Mouse (Mus musculus) heart, postnatal 0 days (tissue): ENCODE data around the gene Ssh2.

ENCODE experiments used
- CTCF ChIP-seq: IDR thresholded peaks from 2 replicates; pipeline ENCODE4 v1.5.1; 2016; ENCODE audit warnings: antibody characterized with exemption, control low read depth, low read depth
- EP300 ChIP-seq: IDR thresholded peaks from 2 replicates; pipeline ENCODE4 v1.6.1; 2016; ENCODE audit warnings: antibody characterized with exemption, low read depth

- TF ChIP-seq CTCF, result no peak
- no peak for TF ChIP-seq EP300
These were observed 42.4 kb upstream of the Ssh2 start for GRCm38 (mm10) chr11:77173731-77174130.
